Mouse (Mus musculus) right cerebral cortex, postnatal 10 days (tissue): ENCODE data around the gene Spen.
A peak's percentile ranks its signal among the peaks of the same experiment; 100 is the strongest.
"Not testable (repeated sequence)": the region's sequence is repeated elsewhere in the genome, so short reads cannot be mapped to it uniquely, and the experiment has no call there.

ENCODE experiments used
- DNase-seq, 2 experiments: peaks; one replicate each; pipeline ENCODE4 v3.0.0; 2021; ENCODE audit warnings: low spot score in 2 of 2

The Spen gene

DNA sequence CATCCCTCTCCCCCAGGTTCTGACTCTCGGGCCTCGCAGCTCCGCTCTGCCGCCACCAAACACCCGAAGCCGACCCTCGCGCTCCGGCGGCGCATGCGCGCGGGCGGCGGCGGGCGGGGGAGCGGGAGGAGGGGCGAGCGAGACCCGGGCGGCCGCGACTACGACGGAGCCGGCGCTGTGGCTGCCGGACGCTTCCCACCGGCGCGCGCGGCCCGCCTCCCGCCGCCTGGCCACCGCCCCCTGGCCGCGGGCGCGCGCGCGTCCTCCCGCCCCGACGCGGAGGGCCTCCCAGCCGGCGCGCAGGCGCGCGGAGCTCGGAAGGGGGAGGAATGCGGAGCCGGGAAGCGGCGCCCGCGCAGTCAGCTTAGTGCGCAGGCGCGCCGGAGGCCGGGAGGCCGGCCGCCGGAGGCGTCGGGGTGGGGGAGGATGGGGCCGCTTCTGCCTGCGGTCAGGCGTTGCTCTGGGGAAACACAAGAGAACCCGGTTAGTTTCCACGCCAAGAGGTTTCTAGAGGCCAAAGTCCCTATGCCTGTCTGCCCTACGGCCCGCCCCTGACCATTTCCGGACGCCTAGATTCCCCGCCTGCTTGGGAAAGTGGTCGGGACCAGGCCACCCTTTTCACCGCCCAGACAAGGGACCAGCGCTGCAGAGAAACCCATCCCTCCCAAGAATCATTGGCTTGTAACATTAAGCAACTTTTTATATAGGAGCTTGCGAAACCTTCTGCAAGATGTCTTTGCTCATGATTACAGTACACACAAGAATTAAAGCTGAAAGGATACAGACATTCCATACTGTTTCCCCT is at the start of gene Spen:
Spen (minus strand) TSS at position 190 of the 805 bp plus-strand sequence.
- DNase-seq = peak; percentile 94 to 95

DNA sequence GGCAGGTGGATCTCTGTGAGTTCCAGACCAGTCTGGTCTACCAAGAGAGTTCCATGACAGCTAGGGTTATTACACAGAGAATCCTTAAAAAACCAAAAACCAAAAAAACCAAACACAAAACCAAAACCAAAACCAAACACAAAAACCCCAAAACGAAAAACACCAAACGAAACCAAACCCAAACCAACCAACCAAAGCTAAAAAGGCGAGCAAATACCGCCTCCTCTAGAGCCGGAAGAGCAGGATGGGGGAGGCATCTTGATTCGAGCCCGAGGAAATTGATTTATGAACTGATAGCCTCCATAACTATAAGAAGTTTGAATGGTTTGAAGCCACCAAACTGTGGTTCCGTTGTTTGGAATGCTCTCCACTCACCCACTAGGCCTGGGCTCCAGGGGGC is 45.5 kb upstream of the Spen start:
- no peak for DNase-seq

DNA sequence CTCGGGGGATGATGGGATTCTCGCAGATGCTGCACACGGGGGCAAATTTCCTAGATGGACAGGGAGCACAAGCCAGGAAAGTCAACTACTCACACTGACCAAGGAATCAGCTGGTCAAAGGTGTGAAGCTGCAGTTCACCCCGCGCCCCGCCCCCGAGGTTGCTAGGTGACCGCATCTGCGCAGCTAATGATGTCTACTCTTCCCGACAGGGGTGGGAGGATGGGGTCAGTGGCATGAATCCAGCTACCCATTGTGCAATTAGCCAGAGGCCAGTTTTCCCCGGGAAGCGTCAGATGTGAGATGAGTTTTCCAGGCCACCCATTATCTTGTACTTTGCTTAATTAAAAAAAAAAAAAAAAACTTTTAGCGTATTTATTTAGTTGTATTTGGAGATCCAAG is 42.7 kb upstream of the Spen start:
- no peak for DNase-seq

DNA sequence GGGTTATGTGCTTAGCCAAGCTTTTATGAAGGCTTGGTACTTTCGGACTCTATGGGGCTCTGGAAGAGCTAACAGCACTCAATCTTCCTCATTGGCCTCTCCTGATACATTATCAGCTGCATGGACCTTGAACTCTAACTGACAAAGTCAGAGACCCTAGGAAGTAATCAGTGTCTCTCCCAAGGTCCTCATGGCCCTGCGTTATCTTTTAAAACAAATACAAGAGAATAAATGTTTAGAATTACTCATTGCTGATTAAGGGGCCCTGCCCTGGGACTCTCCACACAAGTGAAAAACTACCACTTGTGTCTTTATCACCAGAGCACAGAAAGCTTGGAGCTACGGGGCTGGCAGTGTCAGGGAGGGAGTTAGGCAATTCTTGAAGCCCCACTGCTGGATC is 40.4 kb upstream of the Spen start:
- DNase-seq = no peak

DNA sequence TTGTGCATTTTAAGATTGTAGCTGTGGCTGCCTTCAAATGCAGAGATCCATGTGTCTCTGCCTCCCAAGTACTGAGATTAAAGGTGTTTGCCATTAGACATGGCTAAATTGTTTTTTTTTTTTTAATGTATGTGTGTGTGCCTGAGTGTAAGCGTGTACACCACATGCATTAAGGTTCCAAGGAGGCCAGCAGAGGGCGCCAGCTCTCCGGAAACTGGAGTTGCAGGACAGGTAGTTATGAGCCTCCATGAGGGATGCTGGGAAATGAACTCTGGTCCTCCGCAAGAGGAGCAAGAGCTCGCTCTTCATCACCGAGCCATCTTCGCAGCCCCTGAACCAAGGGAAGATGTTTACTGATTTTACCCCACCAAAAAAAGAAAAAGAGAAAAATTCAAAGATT is 38.5 kb upstream of the Spen start:
- DNase-seq = no peak

DNA sequence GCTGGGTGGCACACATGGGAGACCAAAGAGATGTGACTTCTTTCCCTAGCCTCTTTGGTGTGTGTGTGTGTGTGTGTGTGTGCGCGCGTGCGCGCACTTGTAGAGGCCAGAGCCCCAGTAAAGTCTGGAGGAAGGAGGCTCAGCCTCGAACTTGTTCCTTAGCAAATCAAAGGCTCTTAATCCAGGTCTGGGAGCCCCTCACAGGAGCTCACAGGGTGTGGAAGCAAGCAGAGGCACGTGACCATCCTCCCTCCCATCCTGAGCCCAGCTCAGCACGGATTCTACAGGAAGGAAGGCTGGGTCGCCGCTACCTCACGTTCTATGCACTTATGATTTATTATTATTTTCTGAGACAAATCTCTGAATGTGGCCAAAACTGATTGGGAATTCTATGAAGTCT is 38.0 kb upstream of the Spen start:
- no peak for DNase-seq

DNA sequence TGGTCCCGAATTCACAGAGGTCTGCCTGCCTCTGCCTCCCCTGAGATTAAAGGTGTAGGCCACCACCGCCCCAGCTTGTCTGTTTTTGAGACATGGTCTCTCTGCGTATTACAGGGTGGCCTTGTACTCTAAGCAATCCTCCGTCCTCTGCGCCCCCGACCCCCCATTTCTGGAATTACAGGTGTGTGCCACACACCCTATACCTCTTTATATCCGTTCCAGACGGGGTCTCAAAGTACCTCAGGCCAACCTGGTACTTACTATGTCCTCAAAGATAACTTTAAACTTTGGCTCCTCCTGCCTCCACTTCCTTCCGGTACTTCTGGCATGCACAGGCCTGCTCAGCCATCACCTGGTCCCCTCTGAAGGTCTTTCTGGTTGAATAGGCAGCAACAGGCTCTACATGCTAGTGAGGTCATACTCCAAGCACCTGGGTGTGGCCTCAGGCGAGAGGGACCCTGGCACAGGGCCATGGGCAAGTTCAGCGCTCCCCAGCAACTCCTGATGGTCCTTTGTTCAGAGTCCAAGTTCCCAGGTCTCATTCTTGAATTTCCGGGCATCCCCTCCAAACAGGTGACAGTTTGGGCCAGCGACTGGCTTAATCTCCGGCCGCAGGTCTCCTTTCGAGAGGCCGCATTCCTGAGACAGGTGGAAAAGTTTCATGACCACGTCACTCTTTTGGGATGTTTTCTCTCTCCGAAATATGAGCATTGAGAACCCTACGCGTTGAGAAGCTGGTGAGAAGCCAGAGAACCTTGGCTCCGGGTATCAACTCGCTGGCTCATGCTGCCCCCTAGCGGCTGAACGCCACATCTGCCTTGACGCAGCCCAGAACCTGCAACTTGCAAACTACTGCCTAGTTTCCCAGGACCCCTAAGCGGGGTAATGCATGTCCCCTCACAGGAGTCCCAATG is 36.6 kb upstream of the Spen start:
- DNase-seq = peak; percentile 79 to 90

DNA sequence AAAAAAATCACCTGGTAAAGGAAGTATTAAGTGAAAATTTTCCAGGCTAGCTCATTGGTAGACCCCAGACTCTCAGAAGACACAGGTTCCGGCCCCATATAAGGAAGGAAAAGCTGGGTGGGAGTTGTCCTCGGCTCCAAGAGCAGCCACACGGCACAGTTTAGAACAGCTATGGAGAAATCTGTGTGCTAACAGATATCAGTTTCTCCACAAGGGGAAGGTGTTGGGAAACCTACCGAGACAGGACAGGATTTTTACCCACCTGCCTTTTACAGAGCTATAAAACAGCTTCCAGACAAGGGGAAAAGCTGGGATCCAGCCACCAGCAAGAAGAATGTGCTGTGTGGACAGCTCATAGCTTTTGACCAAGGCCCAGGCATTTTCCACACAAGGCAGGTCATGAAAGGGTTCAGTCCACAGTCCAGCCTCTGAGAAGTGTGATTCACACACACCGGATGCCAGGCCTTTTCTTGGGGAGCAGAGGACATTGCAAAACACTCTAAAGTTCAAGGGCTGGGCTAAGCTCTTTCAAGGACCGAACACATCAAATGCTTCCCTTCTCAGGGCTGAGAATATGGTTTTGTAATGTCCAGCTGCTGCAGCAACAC is 35.1 kb upstream of the Spen start:
- no peak for DNase-seq

DNA sequence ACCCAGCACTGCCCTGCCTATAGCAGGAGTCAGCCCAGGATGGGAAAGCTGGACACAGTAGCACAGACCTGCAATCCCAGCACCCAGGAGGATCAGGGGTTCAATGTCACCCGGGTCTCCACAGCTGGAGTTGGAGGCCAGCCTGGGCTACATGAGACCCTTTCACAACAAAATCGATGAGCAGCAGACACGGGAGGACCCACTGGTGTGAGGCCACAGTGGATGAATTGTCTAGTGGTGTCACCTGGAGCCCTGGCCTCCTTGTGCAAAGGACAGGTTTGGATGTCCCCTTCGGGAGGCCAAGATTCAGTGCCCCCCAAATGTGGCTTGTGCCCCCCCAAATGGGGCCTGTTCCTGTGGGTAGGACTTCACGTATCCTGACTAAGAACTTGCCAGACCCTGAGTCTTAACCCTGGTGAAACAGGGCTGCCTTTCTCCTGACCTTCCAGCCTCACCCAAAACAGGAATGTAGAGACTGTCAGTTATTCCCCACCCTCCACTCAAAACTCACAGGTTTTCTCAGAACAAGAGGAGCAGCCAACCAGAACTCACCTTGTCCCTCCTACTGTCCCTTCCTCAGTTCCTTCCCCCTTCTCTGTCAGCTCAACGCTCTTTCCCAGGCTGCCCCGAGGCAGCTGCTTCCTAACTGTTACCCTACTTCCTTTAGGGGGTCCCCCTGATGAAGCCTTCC is 34.4 kb upstream of the Spen start:
- DNase-seq = no peak

DNA sequence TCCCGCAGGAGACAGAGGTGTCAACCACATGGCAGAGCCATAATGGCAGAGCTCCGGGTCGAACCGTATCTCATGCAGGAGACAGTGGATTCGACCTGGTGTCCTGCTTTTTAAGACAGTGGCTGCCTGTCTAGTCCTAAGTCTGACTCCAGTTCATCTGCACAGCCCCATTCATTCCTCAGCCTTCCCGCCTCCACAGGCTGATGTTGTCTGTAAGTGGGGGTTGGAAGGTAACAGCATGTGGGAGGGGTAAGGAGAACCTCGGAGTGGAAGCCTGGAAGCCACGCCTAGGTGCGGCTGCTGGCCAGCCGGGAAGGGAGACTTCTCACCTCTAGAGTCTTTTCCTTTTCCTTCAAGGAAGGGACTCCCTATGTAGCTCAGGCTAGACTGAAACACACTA is 33.5 kb upstream of the Spen start:
- DNase-seq = no peak

DNA sequence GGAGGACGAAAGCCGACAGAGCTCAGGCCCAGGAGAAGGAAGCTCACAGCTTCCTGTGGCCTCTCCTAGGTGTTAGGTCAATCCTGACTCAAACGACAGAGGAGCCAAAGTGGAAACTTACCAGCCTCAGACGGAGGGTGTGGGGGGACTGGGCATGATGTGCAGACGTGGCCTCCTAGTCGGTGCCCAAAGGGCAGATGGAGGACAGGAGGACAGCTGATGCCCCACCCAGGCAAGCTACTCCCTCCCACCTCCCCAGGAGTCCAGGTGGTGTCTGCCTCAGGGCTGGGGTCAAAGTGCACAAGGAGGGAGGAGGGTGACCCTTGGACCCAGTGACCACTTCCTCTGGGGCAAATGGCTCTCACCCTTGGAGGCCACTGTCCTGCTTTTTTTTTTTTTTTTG is 32.9 kb upstream of the Spen start:
- no peak for DNase-seq

DNA sequence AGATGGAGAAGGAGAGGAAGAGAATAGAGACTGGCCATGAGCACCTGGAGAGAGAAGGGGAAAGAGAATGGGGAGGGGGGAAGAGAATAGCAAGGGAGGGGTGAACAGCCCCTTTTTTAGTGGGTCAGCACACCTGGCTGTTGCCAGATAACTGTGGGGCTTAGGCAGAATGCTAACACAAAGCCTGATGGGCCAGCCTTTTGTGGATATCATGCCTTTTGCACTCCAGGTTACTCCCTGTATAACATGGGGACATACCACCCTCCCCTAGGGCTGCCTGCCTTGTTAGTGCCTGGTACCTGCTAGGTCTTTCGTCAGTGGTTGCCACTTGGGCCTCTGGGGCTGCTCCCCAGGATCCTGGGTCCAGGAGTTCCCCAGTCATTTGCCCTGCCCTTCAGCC is 32.4 kb upstream of the Spen start:
- no peak for DNase-seq

DNA sequence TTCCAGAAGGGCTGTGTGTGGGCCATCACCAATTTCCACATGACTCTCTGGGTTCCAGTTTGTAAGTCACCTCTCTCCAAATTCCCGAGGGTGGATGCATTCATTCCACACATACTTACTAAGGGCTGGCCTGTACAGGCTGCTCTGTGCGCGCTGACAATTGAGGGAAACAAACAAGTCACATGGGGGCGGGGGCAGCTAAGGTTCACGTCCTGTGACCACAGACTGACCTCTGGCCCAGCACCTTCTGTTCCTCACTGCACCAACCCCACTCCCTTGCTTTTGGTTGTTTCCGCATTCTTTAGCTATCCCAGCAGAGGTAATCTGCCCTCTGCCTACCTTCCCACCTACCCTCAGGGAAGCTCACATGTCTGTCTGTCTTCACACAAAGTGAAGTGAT is 31.6 kb upstream of the Spen start:
- DNase-seq = no peak

DNA sequence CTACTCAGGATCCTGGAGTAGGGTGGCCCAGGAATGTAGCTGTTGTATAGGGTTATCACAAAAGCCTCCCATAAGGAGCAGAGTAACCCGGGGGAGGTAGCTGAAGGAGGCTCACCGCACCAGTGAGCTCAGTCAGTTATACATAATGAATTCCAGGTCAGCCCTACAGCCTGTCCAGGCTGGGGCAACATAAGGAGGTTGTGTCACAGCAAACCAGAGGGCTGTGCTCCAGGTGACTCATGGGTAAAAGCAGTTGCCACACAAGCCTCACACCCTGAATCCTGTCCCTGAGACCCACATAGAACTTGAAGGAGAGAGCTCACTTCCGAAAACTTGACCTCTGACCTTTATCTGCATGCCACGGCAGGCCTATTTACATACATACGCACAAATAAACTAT is 30.6 kb upstream of the Spen start:
- DNase-seq = no peak

DNA sequence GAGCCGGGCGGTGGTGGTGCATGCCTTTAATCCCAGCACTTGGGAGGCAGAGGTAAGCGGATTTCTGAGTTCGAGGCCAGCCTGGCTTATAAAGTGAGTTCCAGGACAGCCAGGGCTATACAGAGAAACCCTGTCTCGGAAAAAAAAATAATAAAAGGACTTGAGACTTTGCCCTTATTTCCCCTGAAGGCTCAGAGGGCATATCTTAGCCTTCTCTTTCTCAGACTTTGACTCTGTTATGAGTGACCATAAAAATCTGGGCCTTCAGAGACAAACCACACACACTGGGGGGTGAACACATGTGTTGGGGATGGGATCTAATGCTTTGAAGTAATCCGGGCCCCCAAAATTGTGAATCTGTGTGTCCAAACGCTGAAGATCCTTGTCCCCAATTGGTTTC is 28.8 kb upstream of the Spen start:
- DNase-seq = not testable (repeated sequence)

DNA sequence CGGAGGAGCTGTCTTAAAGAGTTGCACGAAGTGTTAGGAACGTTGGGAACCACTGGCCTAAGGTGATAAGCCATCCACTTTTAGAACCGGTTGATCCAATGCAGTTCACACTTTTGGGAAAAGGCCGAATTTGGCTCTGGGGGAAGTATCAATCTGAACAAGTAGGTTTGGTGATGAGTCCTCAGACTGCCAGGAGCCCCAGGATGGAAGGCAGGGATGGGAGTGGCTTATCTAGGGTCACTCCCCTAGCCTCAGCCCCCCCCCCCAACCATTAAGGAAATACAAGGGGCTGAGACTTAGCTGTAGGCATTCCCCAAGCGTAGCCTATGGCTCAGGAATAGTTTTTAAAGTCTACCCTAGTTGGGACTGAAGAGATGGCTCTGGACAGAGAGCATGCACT is 27.8 kb upstream of the Spen start:
- DNase-seq = no peak

DNA sequence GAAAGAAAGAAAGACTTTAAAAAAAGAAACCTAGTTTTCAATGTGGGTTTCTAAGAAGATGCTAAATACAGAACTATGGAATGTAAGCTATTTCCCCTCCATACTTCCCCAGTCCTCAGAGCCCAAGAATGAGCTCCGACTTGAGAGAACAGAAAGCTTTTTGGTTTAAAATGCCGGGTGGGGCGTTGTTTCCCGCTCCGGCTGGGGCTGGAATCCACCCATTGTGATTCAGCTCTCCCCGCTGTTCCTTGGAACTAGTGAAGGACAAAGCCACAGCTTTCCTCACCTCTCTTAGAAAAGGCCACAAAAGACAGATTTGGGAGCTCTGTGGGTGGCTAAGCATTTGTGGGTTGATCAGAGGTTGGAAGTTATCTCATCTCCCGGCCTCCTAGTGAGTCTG is 26.9 kb upstream of the Spen start:
- no peak for DNase-seq

DNA sequence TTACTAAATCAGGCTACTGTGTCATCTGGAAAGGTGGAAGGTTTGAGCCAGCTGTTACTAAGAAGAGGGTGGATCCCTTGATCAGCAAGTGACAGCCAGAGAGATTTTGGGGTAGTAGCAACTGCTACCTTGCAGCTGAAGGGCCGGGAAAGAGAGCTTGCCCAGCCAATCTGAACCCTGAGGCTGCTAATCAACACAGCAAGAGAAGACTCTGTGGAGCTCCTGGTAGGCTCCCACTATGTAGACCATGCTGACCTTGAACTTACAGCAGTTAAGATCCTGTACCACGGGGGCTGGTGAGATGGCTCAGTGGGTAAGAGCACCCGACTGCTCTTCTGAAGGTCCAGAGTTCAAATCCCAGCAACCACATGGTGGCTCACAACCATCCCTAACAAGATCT is 26.3 kb upstream of the Spen start:
- DNase-seq = no peak

DNA sequence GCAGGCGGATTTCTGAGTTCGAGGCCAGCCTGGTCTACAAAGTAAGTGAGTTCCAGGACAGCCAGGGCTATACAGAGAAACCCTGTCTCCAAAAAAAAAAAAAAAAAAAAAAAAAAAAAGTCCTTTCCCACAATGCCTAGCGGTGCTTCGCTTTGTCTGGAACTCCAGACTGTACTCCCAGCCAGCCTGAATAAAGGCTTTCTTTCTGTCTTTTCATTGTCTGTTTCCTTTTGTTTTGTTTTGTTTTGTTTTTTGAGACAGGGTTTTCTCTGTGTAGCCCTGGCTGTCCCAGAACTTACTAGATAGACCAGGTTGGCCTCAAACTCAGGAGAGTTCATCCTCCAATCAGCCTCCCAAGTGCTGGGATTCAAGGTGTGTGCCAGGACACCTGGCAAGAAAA is 25.8 kb upstream of the Spen start:
- no peak for DNase-seq

DNA sequence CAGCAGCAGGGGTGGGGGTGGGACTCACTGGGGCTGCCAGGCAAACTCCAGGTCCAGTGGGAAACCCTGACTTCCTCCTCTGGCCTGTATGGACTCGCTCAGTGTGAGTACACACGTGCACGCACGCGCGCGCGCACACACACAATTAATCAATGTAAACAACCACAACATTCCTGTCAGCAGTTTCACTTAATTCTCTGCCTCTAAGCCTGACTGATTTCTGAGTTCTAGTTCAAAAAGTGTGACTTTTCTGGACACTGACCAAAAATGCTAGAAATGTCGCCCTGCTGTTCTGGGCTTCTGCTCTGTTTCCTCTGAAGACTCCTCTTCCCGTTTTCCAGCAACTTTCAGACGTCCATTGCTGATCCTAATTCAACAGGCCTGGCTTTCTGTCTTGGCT is 23.9 kb upstream of the Spen start:
- DNase-seq = no peak

DNA sequence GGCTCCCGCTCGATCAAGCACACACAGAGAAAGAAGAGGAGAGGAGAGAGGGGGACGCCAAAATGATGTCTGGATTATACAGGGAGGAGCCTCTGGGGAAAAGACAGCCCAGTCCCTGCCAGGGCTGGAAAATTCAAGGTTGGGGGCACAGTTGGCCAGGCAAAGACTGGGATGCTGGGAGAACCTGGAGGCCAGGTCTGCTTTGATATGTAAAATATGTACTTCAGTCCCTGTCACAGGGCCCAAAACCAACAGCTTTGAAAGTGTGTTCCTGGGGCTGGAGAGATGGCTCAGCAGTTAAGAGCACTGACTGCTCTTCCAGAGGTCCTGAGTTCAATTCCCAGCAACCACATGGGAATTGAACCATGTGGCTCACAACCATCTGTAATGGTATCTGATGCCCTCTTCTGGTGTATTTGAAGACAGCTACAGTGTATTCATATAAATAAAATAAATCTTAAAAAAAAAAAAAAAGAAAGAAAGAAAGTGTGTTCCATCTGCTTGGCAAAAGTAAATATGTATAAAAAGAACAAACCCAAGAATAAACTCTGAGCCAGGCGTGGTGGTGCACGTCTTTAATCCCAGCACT is 23.0 kb upstream of the Spen start:
- not testable (repeated sequence) for DNase-seq

DNA sequence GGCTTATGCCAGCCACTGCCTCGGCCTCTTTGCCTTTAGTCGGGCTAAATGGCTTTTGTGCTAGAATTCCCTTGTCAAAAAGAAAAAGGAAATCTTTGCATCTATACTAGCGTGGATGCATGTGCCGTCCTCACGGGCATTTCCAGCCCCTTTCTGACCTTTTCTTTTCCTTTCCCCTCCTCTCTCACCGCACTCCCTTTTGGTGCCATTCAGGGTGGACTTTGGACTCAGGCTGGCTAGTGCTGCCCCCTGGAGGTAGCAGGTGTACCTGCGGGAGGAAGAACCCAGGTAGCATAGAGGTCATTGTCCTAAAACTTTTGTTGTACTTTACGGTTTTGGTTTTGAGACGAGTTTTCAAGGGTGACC is 21.5 kb upstream of the Spen start:
- peak; percentile 75 to 80 for DNase-seq
